Mouse (Mus musculus): ENCODE measurements around the gene Gpr18. TPM values are rescaled to one million over a fixed set of nuclear protein-coding genes. Genes with fewer than 3 reads are reported as not detected.

The Gpr18 gene
- polyA plus RNA-seq, 1 experiment = not detected

- Histone ChIP-seq H3K36me3 (ENCODE audit: control insufficient read depth) (peaks cover 7% of the 10 kb centered on the region), H3K9me3 (ENCODE audit: control insufficient read depth, low read length) (no peaks in the 10 kb centered on the region), H3K4me1 (ENCODE audit: control insufficient read depth) (no peaks in the 10 kb centered on the region), H3K4me3 (replicated peaks) (no peak overlapping the region), H3K27me3 (ENCODE audit: control insufficient read depth) (no peaks in the 10 kb centered on the region)
- TF ChIP-seq GATA1 (IDR thresholded peaks at IDR 0.05; ENCODE audit: low read length) = no peak
- TF ChIP-seq TAL1 (IDR thresholded peaks at IDR 0.05; ENCODE audit: low read length) = no peak
Measured at GRCm38 (mm10) chr14:121938256-121939191, 22.9 kb upstream of the Gpr18 start.

GRCm38 (mm10) chr14:121937601-121938255 is 22.1 kb upstream of the Gpr18 start:
- Histone ChIP-seq H3K9me3 (ENCODE audit: control insufficient read depth, low read length) (no peaks in the 10 kb centered on the region), H3K27me3 (ENCODE audit: control insufficient read depth) (no peaks in the 10 kb centered on the region), H3K4me1 (ENCODE audit: control insufficient read depth) (no peaks in the 10 kb centered on the region), H3K36me3 (ENCODE audit: control insufficient read depth) (peaks cover 7% of the 10 kb centered on the region), H3K4me3 (replicated peaks) (no peak overlapping the region)
- TF ChIP-seq GATA1 (IDR thresholded peaks at IDR 0.05; ENCODE audit: low read length) (no peak), TAL1 (IDR thresholded peaks at IDR 0.05; ENCODE audit: low read length) (no peak)

DNA sequence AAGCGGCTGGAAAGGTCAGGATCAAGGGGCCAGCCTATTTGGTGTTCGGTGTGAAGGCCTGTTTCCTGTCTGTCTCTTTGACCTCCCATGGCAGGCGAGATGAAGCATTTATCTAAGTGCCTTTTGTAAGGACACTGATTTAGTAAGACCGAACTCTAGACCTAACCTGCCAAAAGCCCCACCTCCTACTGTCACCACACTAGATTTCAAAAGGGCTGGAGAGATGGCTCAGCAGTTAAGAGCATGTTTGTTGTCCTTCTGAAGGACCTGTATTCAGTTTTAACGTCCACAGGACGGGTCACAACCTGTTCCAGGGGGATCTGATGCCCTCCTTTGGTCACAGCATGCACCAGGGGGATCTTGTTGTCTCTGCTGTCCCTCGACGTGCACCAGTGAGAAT is 21.3 kb upstream of the Gpr18 start:
- TF ChIP-seq GATA1 (IDR thresholded peaks at IDR 0.05; ENCODE audit: low read length) = no peak
- no peak for TF ChIP-seq TAL1 (IDR thresholded peaks at IDR 0.05; ENCODE audit: low read length)
- Histone ChIP-seq H3K9me3 (ENCODE audit: control insufficient read depth, low read length) (no peaks in the 10 kb centered on the region), H3K27me3 (ENCODE audit: control insufficient read depth) (no peaks in the 10 kb centered on the region), H3K4me3 (replicated peaks) (no peak overlapping the region), H3K36me3 (ENCODE audit: control insufficient read depth) (peaks cover 7% of the 10 kb centered on the region), H3K4me1 (ENCODE audit: control insufficient read depth) (no peaks in the 10 kb centered on the region)

DNA sequence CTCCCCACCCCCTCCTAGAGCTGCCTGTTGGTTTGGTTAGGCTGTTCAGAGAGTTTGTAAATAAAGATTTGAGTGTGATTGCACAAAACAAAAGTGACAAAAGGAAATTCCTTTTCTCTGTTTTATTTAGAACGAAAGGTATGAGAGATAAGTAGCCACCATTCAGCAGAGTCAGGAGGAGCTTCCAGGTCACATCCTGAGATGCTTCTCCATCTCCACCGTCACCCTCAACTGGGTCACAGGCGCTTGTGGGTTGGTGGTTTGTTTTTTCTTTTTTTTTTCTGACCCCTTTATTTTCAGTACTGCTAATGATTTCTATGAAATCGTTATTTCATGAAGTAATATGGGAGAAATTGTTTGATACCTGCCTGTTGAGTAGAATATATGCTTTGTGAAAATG is 20.8 kb upstream of the Gpr18 start:
- Histone ChIP-seq H3K27me3 (ENCODE audit: control insufficient read depth) (no peaks in the 10 kb centered on the region), H3K36me3 (ENCODE audit: control insufficient read depth) (peaks cover 7% of the 10 kb centered on the region), H3K9me3 (ENCODE audit: control insufficient read depth, low read length) (no peaks in the 10 kb centered on the region), H3K4me1 (ENCODE audit: control insufficient read depth) (peaks cover 3% of the 10 kb centered on the region; the same call in 1 of the 2 replicates), H3K4me3 (replicated peaks) (no peak overlapping the region)
- TF ChIP-seq TAL1 (IDR thresholded peaks at IDR 0.05; ENCODE audit: low read length) = no peak
- TF ChIP-seq GATA1 (IDR thresholded peaks at IDR 0.05; ENCODE audit: low read length) = no peak

DNA sequence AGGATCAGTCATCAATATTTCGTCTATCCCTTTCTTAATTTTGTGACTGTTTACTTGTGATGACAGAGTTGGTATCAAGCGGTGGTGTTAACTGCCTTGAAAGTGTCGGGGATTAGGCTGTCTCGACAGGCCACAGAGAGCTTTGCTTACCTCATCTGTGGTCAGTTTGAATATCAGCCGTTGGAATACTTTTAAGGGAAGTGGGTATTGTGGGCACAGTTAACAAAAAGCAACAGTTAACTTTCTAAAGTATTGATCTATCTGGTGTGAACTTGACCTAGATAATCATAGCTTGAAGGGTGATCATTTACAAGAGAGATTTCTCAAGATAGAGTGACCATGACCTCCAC is 19.0 kb upstream of the Gpr18 start:
- Histone ChIP-seq H3K4me1 (ENCODE audit: control insufficient read depth) (peaks cover 8% of the 10 kb centered on the region), H3K9me3 (ENCODE audit: control insufficient read depth, low read length) (no peaks in the 10 kb centered on the region), H3K27me3 (ENCODE audit: control insufficient read depth) (no peaks in the 10 kb centered on the region), H3K4me3 (replicated peaks) (no peak overlapping the region), H3K36me3 (ENCODE audit: control insufficient read depth) (peaks cover 7% of the 10 kb centered on the region)
- TF ChIP-seq GATA1 (IDR thresholded peaks at IDR 0.05; ENCODE audit: low read length) = no peak
- no peak for TF ChIP-seq TAL1 (IDR thresholded peaks at IDR 0.05; ENCODE audit: low read length)

DNA sequence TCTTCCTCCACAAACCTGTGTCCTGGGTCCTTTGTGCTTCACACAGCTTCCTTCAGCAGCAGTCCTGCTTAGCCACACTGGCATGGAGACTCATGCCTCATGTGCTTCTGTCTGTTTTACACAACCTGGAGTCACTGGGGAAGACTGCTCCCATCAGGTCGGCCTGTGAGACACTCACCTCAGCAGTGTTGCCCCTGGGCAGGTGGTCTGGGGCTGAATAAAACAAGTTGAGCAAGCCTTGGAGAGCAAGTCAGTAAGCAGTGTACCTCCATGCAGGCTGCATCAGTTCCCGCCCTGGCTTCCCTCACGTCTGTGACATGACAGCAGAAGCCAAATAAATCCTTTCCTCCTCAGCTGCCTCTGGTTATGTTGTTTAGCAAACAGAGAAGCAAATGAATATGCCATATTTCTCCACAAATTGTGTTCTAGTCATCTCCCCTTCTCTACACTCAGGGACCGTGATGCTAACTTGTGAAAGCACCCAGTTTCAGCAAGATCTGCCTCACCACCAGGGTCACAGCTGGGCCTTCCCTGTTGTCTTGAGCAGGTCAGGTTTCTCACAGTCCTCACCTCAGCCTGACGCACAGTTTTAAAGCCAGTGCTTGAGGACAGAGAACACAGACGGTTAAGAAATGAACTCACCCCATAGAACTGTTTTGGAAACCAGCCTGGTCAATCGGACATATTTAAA is 18.5 kb upstream of the Gpr18 start:
- no peak overlapping the region for H3K4me3 ChIP-seq (replicated peaks)

DNA sequence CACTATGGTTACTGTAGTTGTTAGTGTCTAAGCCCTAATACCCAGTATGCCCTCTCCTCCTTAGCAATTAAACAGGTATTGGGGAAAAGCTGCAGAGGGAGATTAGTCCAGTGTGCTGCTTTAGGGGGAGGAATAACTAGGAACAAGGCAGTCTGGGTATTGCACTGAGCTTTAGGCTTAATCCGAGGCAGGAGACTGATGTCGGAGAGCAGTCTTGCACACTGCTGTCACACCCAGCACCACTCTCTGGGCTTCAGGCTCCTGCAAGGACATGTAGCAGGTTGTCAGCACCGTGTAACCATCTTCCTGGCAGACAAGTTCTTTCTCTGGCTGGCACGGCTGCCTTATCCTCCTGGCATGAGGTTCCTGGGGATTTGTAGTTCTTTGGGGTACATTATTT is 16.6 kb upstream of the Gpr18 start:
- Histone ChIP-seq H3K9me3 (ENCODE audit: control insufficient read depth, low read length) (no peaks in the 10 kb centered on the region), H3K4me3 (replicated peaks) (no peak overlapping the region), H3K4me1 (ENCODE audit: control insufficient read depth) (peaks cover 21% of the 10 kb centered on the region), H3K27me3 (ENCODE audit: control insufficient read depth) (no peaks in the 10 kb centered on the region), H3K36me3 (ENCODE audit: control insufficient read depth) (peaks cover 7% of the 10 kb centered on the region)
- no peak for TF ChIP-seq TAL1 (IDR thresholded peaks at IDR 0.05; ENCODE audit: low read length)
- TF ChIP-seq GATA1 (IDR thresholded peaks at IDR 0.05; ENCODE audit: low read length) = no peak

More for the DNA sequence above, 18.5 kb upstream of the Gpr18 start:
- Histone ChIP-seq H3K36me3 (ENCODE audit: control insufficient read depth) (peaks cover 7% of the 10 kb centered on the region), H3K4me1 (ENCODE audit: control insufficient read depth) (peaks cover 13% of the 10 kb centered on the region), H3K27me3 (ENCODE audit: control insufficient read depth) (no peaks in the 10 kb centered on the region), H3K9me3 (ENCODE audit: control insufficient read depth, low read length) (no peaks in the 10 kb centered on the region)
- TF ChIP-seq GATA1 (IDR thresholded peaks at IDR 0.05; ENCODE audit: low read length) (no peak), TAL1 (IDR thresholded peaks at IDR 0.05; ENCODE audit: low read length) (no peak)

DNA sequence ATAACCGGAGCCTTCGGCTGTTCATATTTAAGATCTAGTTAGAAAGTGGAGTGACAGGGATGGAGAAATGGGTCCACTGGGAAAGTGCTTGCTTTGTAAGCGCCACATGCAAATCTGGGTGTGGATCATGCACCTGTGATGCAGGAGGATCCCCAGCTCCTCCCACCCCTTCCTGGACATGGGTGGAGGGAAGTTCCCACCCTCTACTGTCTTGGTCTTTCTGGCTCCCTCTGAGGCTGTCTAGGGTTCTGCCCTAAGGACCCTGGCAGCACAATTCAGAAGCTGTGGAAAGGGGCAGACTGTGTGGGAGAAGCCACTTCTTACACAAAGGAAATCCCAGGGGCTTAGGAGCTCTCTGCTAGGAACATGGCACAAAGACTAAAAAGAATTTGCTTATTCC is 16.0 kb upstream of the Gpr18 start:
- Histone ChIP-seq H3K27me3 (ENCODE audit: control insufficient read depth) (no peaks in the 10 kb centered on the region), H3K4me3 (replicated peaks) (no peak overlapping the region), H3K4me1 (ENCODE audit: control insufficient read depth) (peaks cover 26% of the 10 kb centered on the region), H3K9me3 (ENCODE audit: control insufficient read depth, low read length) (no peaks in the 10 kb centered on the region), H3K36me3 (ENCODE audit: control insufficient read depth) (peaks cover 7% of the 10 kb centered on the region)
- TF ChIP-seq TAL1 (IDR thresholded peaks at IDR 0.05; ENCODE audit: low read length) (no peak), GATA1 (IDR thresholded peaks at IDR 0.05; ENCODE audit: low read length) (no peak)
